Mouse (Mus musculus) ES-Bruce4 (cell line): ENCODE measurements around the gene Ermn.

Source experiments
- CTCF ChIP-seq: IDR thresholded peaks from one replicate; pipeline ENCODE4 v1.8.1; 2011; ENCODE audit warnings: low read depth, low read length
- POLR2A ChIP-seq: IDR thresholded peaks from one replicate; pipeline ENCODE4 v1.8.1; 2011; ENCODE audit warnings: low read length; ENCODE audit not compliant: insufficient read depth

GRCm38 (mm10) chr2:58007081-58007480 lies 45.6 kb downstream of the Ermn start:
- TF ChIP-seq CTCF (no peak), POLR2A (no peak)
